Mouse (Mus musculus): Measurements from ENCODE around the gene Gbe1.

DNA sequence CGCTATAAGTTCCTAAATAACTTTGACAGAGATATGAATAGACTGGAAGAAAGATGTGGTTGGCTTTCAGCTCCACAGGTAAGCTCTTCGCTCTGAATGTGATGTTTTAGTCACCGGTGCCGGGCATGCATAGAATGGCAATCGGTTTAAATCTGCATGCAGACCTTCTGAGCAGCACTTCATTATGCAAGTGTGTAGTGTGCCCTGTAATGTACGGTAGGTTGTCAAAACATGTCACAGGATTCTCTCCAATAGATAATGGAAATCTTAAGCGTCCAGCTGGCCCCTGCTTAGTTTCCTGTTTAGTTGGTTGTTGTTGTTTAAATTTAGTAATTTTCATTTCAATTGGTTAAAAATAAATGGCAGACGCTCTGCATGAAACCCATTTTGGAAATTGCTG, 213.5 kb downstream of the Gbe1 start:
- TF ChIP-seq CTCF (IDR thresholded peaks at IDR 0.05; ENCODE audit: low read depth) (no peak), EP300 (IDR thresholded peaks at IDR 0.05; ENCODE audit: low read depth) (no peak)

Data from liver, embryonic 14.5 days (tissue).